Mouse (Mus musculus) spleen, postnatal 4 days (tissue): ENCODE measurements around the gene Amdhd1.
"Not testable (repeated sequence)": the region's sequence is repeated elsewhere in the genome, so short reads cannot be mapped to it uniquely, and the experiment has no call there.

ENCODE experiments used
- DNase-seq, 2 experiments: peaks; one replicate each; pipeline ENCODE4 v3.0.0; 2022; ENCODE audit warnings: low spot score in 2 of 2

The Amdhd1 gene

DNA sequence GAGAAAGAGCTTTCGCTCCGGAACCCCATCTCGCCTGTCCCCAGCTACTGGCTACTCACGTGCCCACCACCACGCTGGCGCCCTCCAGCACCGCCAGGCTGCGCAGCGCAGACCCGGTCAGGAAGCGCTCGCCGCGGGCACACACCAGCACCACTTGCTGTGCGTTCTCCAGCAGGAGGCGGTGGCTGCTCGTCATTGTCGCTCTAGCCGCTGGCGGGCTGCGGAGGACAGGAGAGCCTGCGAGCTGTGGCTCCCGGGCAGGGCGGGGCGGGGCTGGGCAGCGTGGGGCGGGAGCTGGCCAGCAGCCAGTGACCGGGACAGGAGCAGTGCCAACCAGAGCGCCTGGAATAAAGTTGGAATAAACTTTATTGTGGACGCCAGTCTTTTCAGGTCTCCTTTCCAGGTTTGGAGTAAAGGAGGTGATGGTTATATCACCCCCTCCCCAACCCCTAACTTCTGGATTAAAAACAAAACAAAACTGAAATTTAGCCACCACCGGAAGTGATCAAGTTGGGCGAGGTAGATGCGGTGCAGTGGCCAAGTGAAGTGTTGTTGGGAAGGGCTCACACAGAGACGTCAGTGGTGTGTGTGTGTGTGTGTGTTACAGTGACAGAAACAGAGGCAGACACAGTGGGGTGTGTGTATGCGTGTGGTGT, at the start of gene Amdhd1:
Gene Amdhd1 (minus strand): TSS at position 259 of the 656 bp plus-strand sequence.
- DNase-seq = peak; percentile 85 to 92

DNA sequence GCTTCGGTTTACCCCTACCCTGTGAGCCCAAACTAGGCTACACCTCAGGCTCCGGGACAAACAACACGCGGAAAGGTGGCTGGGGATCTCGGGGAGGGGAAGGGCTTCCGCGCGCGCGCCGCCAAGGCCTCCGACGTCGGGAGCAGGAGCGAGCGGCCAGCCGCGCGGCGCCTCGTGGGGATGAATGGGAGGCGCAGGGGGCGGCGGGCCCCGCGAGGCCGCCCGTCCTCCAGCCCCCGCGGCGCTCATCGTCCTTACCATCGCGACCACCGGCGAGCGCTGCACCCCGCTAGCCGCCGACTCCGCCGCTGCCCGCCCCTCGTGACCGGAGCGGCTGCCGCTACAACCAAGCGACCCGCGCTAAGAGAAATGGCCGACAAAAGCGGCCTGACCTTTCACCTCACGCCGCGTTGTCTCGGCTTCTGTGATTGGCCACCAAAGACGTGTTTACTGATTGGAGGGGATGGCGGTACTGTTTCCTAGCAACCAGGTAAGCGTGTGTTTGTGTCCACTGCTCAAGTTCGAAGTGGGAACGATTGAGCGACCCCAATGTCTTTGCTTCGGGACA, 49.5 kb upstream of the Amdhd1 start, which contains the start of gene Snrpf:
Gene Snrpf (minus strand): TSS at position 426 of the 568 bp plus-strand sequence.
- DNase-seq = peak; percentile 88 to 93

DNA sequence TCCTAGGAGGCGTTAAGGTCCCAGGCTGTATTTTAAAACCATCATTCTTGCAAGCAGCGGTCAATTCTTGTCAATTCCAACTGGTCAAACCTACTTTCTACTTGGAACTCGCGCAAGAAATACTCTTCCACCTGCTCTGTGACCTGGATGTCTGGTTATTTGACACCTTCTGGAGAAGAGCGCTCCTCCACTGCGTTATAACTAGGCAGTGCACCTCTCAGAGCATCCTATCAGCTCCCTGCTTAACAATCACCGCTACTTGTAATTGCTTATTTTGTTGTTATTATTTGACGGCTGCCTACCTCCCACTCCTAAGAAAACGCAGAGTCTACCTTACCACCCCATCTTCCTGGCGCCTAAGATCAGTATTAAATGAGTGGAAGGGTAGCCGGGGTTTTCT, 49.0 kb upstream of the Amdhd1 start:
- DNase-seq = no peak

DNA sequence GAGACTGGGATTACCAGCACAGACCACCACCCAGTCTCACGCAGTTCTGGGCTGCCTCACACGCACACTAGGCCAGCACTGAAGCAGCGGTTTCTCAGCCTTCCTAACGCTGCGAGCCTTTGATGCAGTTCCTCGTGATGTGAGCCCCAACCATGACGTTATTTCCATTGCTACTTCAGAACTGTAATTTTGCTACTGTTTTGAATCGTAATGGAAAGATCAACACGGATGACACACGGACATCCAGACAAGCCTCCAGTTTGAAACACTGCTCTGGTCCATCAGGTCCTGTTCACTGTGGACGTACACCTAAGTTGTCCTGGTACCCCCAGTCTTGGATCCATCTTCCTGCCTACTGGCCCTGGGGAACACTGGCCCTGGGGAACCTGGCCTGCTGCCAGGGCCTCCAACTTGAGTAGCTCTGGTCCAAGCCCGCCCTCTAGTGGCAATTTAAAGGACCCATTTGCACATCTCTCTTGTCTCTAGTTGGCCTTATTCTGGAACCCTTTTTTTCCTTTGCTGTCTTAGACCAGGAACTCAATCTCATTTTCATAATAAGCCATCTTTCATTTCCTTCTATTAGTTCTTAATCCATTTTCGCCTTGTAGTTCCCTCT, 37.5 kb upstream of the Amdhd1 start:
- DNase-seq = peak; percentile 63 to 84

DNA sequence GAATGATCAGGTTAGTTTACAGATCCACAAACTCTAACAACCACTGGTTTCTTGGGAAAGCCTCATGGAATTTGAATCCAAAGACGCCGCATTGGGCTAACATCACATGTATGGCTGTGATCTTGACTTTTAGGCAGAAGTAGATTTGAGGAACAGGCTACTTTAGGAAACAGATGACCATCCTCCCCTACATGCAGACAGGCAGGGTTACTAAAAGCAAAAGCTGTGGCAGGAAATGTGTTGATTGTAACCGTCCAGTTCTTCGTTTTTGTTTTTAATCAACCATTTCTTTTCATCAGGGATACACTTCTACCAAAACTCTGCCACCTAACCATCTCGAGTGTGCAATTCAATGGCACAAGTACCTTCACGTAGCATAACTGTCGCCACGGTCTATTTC, 36.1 kb upstream of the Amdhd1 start:
- DNase-seq = no peak

DNA sequence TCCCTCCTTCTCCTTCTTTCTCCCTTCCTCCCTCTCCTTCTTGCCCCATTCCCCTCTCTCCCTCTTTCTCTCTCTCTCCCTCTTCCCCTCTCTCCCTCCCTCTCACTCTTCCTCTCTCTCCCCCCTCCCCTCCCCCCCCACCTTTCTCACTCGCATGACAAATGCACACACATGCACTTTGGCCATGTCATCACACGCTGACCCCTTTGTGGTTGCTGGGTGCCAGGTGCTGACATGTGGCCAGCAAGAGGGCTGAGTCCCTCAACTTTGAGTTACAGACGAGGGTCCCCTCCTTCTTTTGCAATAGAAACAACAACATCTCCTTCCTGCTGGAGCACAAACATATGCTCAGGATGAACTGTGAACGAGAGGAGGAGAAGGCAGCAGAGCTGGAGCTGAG, 35.1 kb upstream of the Amdhd1 start:
- no peak for DNase-seq

DNA sequence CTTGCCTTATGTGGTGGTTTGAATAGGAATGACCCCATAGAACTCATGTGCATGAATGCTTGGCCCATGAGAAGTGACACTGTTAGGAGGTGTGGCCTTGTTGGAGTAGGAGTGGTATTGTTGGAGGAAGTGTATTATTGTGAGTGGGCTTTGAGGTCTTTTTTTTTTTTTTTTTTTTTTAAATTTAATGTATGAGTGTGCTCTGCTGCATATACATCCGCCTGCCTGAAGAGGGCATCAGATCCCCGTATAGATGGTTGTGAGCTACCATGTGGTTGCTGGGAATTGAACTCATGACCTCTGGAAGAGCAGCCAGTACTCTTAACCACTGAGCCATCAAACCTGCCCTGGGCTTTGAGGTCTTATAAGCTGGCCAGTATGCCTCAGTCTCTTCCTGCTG, 32.4 kb upstream of the Amdhd1 start:
- DNase-seq = no peak

DNA sequence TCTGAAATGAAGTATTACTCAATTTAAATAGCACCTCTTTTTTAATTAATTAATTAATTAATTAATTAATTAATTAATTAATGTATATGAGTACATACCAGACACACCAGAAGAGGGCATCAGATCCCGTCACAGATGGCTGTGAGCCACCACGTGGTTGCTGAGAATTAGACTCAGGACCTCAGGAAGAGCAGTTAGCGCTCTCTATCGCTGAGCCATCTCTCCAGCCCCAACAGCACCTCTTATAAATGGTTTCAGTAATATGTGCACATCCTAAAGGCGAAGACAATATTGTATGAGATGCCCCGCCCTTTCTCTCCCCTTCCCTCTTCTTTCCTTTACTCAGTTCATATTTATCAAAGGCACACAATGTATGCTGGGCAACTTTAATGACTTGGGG, 28.8 kb upstream of the Amdhd1 start:
- DNase-seq = no peak

DNA sequence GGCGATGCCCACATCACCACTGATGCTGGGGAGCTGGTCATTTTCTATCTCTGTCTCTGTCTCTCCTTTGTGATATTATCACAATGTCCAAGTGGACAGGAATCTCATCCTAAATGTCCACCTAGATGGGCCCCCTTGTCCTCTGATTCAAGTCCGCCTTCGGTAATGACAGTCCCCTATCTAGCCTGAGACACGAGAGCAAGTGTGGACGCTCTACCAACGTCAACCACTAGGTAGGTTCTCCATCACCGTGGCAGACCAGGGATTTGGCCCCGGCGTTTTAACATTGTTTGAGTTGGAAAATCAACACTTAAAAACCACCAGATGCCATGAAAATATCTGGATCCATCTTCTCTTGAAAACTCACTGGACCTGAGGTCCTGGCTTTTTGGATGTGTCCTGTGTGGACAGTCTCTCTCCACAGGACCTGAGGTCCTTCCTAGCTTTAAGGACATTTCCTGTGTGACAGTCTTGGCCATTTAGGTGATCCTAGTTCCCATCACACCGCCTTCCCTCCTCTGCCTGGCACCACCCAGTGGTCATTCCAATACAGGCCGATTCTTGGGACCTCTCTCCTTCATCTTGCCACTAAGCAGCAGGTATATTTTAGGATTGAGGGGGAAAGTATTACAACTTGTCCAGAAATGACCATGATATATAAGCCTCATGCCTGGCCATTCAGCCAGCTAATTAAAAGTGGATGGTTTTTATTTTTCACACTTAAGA, 28.2 kb upstream of the Amdhd1 start:
- no peak for DNase-seq

DNA sequence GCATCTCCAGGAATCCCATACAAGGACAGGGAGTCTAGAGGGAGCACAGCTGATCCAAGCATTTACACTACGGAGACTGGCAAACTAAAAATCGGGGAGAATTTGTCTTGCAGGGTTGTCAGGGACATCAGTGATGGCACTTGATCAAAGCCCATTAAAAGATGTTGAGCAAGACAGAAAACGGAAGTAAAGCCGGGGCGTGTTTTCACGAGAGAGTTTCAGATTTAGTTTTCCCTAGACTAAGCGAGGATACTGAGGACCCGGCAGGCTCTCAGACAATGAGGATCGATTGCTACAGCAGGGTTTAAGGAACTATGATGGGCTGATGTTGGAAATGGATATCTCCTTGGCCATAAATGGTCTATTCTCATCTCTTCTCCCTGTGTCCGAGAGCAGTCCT, 27.2 kb upstream of the Amdhd1 start:
- no peak for DNase-seq

DNA sequence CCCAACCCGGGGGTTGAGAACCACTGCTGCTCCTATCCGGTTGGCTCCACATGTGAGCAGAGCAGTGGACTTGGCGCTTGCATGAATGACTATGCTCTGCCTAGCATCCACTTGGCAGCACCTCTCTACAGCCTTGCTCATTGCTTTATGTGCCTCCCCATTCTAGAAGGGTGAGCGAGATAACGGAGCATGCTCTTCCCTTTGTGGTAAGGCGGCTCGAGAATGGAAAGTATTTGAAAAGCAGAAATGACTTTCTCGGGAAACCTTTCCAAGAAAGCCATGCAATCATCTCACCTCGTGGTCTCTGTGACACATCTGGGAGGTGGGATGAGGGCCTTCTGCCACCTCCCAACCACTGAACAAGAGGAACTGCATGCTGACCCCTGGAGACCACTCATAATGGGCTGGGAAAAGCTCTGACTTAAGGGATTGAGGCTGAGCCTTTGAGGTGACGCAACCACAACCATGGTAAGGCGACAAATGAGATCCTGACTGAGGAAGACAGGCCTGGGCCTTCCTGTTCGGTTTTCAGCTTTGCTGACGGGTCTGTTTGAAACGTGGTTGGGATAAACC, 24.8 kb upstream of the Amdhd1 start:
- DNase-seq = no peak

DNA sequence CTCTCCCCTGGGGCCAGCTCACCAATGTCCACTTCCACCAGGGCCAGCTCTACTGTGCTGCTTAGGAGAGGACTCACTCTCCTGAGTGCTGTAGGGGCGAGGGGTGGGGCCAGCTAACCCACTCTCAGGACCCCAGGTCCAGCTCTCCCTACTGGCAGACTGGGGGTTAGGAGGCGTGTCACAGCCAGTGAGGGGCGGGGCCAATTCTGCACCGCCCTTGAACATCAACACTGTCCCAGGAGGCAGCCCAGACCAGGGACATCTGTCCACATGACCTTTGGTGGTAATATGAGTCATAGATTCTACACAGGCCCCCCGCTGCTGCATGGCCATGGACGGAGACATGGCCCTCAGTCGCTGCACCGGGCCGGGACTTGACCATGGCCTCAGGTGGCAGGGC, 20.0 kb upstream of the Amdhd1 start:
- DNase-seq = no peak

DNA sequence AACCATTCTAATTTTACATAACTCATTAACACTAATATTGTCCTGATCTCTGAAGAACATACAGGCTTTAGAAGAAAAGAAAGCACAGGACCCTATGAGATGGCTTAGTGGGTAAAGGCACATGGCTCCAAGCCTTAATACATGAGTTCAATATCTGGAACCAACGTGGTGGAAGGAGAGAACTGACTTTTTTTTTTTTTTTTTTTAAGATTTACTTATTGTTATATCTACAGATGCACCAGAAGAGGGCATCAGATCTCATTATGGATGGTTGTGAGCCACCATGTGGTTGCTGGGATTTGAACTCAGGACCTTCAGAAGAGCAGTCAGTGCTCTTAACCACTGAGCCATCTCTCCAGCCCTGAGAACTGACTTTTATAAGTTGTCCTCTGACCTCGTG, 18.1 kb upstream of the Amdhd1 start:
- DNase-seq = not testable (repeated sequence)

DNA sequence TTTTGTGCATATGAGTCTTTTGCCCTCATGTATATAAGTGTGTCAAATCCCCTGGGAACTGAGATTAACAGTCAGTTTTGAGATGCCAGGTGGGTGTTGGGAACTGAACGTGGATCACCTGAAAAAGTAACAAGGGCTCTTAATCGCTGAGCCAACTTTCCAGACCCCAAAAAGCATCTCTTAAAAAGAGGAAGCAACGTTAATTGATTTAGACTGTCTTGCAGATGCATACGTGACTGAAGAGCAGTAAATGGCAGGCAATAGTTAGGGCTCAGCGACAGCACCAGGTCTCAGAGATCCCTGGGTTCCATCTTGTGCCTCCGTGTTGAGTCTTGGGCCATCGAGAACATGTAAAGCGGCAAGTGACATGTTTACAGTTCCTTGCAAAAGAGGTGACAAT, 12.8 kb upstream of the Amdhd1 start:
- no peak for DNase-seq

DNA sequence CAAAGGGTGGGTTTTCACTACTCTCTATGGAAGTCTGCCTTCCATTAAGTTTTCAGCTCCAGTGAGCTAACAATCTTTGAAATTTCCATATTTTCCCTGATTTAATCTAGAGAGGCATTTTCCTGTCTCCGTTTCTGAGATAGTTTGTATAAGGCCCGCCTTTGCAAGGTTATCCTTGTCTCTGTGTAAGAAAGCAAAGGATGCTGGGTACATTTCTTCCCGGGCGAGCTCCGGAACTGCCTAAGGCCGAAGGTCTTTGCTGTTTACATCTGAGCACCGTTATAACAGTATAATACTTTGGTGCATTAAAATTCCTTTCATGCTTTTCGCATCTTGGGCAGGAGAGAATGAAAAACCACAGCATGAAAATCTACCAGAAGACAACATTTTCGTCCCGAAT, 10.0 kb upstream of the Amdhd1 start:
- no peak for DNase-seq

DNA sequence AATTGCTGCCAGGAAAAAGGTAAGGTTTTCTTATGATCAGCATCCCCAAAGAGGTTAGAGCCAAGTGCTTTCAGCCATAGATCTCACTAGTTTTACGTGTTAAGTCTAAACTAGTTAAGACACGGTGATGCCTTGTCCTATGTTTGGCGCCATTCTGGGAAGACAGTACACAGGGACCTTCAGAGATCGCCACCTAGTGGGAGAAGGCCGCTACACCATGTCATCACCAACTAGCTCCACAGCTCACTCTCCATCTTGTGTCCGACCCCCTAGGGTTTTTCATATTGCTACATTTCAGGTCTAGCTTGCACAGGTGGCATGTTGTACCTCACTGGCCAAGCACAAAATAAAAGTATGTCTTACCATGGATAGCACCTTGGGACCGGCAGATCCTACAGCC, 9.2 kb upstream of the Amdhd1 start:
- peak; percentile 68 to 87 for DNase-seq

DNA sequence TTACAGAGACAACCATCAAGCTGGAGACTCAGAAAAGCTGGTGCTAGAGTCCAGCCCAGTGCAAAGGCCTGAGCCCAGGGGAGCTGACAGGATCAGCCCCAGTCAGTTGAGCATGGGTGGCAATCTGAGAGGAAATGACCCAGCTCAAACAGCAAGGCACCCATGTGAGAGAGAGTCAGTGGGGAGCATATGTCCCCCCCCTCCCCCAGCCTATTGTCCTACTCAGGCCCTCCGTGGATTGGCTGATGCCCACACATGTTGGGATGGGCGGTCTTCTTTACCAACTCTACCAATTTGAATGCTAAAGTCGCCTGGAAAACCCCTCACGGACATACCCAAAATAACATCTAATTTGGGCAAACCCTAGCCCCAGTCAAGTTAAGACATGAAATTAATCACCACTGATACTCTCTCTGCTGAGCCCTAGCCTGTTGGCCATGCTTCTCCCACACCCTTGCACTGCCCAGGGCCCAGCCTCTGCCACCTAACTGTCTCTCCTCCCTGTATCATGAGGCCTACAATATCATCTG, 8.0 kb upstream of the Amdhd1 start:
- DNase-seq = no peak

DNA sequence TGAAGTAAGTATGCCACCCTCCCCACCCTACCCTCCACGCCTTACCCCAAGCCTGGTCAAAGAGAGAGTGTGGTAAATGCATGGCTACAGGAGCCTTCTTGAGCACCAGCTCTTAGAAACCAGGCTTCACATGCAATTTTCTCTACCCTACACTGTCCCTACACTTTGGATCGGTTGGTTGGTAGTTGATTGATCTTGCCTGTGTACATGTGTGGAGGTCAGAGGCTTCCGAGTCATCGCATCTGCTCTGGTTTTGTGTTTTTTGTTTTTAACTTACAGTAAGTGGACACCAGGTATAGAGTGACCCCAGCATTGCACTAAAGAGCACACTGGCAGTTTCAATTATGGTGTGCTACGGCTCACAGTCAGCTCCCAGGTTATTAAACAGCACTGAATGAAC, 4.3 kb upstream of the Amdhd1 start:
- DNase-seq = no peak

DNA sequence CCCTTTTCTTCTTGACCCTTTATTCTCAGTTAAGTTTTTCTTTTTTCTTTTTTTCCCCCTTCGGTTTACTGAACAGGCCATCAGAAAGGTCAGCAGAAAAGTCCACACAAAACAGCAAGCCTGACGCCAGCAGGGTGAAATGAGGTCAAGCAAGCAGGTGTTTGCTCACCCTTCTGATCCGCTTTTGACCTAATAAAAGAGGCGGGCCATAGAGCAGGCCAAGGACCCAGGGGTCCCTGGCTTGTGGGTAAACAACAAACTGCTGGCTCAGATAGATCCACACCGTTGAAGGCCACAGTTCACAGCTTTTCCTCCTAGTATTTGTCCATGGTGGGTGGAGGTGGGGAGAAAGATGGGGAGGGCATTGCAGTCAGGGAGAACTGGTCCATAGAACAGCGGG, 3.3 kb upstream of the Amdhd1 start:
- DNase-seq = no peak

DNA sequence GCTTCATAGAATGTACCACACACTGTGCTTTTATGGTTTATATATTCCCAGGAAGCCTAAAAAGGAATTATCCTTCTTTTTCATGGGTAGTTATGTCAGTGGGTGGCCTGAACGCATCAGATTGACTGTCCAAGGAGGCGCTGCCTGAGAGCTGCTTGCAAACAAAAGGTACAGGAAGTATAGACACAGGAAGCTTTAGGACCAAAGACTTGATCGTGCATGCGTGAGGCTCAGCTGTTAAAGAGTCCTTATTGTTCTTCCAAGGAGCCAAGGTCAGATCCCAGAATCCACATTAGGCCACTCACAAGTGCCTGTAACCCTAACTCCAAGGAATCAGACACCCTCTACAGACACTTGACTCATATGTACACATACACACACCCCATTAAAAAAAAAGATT, 2.5 kb upstream of the Amdhd1 start:
- DNase-seq = no peak

DNA sequence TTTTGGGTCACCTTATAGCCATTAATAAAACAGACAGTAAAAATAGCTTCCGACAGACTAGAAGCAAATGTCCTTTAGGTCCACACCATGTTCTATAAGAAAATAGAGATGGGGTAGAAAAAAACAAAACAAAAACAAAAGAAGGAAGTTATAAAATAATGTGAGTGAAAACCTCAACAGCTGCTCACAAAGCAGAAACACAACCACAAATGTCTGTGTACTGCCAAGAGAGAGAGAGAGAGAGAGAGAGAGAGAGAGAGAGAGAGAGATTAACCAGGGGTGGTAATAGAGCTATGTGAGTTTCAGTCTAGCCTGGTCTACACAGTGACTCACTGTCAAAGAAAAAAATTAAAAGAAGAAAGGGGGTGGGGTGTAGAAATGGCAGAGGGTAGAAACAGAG, 1.8 kb upstream of the Amdhd1 start:
- DNase-seq = no peak
